Mouse (Mus musculus) adrenal gland (tissue): ENCODE results near the gene Gata2.

Source experiments
- intact Hi-C: fragments of 180-260 bp; cut with DNase I; formaldehyde crosslinking; loops from one replicate; pipeline ENCODE4 v1.15.1; 2025

Gata2 gene

DNA sequence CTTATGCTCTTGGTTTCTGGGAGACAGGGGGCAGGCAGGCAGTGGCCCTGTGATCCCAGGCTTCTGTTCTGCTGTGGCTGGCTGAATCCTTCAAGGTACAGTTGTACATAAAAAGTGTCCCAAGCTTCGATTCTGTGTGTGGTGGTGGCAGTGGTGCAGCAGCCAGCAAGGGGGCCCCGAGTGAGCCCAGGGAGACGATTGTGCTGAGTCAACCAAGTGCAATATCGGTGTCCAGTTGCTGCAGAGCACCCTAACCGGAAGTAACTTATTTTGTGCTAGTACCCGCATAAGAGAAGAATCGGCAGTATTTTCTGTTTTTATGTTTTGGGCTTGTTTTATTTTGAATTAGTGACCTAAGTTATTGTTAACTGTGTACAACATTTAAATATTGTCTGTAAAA lies 12.9 kb downstream of the Gata2 start:
- intact Hi-C loops = no loop called here

DNA sequence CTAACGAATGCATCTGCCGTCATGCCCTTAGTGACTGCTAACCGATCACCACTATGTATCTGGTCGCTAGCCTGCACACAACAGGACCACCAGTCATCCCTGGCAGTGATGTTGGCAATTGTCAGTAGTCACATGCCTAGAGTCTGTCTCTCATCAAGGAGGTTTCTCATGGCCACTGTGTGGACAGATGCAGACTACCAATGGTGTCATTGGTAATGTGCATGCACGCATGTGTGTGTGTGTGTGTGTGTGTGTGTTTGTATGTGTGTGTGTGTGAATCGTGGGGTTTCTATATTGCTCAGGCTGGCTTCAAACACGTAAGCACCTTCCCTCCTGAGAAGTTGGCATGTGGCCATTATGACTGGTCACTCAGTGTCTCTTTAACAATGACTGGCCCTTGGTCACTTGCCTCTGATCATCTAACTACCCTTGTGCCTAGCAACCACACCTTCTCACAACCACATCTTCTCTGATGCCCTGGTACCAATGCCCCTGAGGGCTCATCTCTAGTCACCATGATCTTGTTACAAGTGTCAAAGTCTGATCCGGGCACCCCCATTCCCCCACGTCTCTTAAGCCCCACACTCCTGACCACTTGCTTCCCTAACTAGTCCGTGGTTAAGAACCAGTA lies 13.8 kb downstream of the Gata2 start:
- intact Hi-C loops = no loop called here

DNA sequence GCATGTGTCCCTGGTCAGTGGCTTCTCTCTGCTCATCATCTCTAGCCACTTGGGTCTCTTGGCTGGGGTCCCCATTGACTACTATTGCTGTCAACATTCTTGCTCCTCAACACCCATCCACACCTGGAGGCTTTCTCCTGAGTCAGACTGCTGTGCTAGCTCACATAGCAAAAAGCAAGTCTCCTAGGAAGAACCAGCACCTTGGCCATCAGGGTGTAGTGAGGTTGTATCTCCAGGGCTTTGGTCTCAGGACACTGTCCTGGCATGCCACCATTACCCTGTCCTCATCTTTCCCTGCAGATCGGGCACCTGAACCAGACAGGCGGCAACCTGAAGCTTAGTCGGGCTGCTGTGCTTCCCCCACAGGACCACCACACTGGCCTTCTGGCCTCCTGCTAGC lies 14.6 kb downstream of the Gata2 start:
- intact Hi-C loops = no loop called here

DNA sequence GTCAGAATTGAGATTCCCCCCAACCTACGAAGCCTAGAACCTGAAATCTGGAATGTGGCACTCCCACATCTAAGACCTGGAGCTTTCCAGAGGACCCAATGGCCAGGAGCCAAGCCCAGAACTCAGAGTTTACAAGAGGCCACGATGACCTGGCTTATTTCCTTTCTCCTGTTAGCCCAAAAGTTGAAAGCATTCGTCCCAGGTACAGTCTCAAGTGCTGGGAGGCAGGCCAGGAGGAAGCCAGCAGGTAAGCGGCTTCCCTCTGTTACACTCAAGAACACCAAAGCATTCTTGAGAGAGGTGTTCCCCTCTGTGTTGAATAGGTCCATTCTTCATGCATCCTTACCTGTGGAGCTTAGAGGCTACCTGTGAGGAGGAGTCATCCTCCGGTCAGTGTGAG lies 15.8 kb downstream of the Gata2 start:
- intact Hi-C loops = no loop called here

DNA sequence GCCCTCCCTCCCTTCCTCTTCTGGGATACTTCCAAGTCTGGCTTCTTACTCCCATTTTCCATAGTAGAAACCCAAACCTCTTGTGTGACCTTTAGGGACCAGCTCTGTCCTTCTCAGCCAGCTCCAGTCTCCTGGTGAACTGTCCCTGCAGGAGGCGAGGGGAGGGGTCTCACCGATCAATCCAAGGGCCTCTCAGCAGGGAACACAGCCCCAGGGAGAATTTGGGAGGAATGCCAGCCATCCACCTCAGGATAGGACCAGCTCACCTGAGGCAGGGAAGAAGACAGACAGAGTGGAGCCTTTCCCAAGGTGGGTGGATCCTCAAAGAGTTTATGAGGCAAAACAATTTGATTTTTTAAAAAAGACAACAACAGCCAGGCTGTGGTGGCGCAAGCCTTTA lies 16.5 kb downstream of the Gata2 start:
- intact Hi-C loops = no loop called here

DNA sequence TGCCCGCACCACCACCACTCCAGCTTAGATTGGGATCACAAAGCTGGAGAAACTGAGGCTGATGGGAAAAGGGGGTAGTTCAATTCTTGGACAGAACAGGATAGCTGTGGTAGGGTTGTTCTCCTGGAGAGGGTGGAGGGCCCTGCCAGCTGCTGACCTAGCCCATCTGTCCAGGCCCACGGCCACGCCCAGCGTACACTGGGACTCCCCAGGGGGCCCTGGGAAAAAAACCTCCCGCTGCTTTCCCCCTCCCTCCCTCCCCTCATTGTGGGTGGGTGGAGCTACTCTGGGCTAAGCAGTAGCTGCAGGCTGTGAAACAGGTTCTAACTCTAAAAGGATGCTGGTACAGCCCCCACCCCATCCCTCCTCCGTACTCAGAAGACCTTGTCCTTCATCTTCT lies 22.1 kb downstream of the Gata2 start:
- intact Hi-C loops = no loop called here

DNA sequence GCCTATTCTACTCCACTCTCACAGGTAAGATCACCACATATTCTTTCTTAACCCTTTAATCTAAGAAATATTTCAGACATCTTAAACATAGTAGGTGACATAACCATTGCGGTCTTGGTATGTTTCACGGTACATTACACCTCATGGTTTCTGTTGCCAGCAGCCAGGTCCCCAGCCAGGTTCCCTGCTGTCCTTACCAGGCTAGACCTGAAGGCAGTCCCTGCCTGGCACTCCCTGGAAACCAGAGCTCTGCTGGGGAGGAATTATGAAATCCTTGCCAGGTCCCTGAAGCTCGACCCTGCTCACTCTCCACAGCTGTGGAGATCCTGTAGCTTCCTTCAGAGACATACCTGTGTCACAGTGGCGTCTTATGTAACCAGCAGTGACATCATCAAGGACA lies 22.5 kb downstream of the Gata2 start:
- intact Hi-C loops = no loop called here

DNA sequence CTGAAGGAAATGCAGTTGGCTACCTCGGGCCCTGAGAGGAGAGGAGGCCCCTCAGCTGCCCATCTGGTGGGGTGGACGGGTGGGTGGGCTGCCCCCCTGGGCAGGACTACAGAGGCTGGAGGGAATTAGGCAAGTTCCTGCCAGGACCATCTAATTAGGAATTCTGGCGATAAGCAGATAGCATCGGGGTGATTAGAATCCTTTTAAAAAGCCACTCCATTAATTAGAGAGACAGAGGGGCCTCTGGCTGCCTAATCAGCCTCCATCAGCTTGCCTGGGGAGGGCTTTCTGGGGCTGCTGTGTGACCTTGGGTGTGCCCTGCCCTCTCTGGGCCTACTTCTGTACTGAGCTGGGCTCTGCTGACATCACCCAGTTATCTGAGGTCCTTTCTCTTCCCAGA lies 25.4 kb downstream of the Gata2 start:
- intact Hi-C loops = no loop called here

DNA sequence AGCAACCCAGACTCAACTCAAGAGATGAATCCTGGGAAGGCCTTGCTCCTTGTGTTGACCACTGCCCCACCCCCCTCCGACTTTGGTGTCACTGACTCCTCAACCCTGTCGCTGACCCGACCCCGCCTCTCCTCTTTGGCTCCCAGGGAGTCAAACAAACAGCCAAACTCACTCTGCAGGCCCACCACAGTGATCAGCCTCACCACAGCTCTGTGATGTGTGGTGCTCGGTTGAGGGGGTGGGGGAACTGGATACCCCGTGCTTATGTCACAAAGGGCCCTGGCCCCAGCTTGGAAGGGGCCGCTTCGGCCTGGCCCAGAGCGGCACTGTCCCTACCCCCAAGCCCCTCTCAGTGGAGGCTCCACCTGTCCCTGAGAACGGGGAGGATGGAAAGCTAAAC lies 28.3 kb downstream of the Gata2 start, which contains the start of gene Dnajb8:
TSS of gene Dnajb8 (plus strand) at position 301 of the 400 bp plus-strand sequence.
- intact Hi-C loops = no loop called here

DNA sequence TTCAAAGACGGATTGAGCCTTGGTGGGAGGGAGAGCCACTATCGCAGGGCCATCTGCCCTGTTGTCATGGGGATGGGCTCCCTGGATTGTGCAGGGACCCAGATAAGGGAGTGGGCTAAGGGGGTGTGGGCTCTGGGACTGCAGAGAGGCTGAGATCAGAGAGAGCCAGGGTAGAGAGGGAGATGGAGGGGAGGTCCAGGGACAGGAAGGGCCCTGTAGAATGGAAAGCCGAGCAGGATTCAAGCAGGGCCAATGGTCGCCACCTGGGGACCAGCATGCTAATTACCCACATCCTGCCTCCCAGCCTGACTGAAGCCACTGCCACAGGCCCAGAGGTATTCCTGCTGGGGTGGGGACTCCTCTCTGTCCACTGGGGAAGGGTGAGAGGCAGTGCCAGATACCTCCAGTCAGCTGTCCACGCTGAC lies 32.9 kb downstream of the Gata2 start:
- intact Hi-C loops = no loop called here

DNA sequence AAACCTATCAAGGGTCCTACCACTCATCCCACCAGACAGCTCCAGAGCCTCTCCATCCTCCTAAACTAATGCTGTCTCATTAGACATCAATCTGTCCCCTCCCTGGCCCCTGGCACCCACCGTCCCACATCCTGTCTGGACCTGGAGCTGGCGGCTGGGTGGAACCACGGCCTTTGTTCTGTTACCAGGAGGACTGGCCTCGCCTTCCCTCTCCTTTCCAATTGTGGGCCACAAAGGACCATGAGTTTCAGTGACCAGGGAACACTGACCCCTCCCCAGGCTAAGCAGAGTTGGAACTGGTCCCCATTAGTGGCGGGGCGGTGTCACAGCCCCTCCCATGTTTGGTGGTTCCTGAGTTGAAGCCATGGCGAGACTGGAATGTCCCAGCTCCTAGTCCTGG lies 33.8 kb downstream of the Gata2 start:
- intact Hi-C loops = no loop called here

DNA sequence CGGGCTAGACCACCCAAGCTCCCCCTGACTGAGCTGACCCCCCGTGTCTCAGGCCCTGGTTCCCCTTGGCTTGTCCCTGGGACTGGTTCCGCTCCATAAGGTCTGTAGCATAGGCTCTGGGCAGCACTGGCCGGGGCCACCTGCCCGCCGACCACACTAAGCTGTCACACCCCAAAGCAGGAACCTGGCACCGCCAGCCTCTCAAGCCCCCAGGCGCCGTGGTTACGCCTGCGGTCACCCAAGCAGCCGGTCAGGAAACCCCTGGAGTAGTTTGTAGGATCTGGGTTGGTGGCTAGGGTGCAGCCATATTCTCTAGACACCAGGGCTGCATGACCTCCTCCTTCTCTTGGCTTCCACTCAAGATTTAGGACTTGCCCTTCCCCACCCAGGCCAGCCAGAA lies 35.5 kb downstream of the Gata2 start:
- intact Hi-C loops = no loop called here

DNA sequence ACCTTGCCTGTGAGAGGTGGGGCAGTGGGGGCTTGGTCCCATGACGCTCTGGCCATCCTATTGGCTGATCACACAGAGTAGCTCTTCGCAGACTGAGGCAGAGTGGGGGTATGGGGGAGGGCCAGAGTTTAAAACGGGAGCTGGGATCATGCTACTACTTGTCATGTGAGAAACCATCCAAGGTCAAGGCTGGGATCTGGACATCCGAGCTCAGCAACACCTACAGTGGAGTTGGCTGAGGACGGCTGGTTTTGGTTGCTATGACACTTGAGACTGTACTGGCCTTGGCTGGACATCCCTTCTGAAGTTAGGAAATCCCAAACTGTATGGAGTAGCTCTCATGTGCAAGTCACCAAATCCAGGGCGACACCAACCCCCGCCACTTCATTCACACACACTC lies 38.1 kb downstream of the Gata2 start:
- intact Hi-C loops = no loop called here

DNA sequence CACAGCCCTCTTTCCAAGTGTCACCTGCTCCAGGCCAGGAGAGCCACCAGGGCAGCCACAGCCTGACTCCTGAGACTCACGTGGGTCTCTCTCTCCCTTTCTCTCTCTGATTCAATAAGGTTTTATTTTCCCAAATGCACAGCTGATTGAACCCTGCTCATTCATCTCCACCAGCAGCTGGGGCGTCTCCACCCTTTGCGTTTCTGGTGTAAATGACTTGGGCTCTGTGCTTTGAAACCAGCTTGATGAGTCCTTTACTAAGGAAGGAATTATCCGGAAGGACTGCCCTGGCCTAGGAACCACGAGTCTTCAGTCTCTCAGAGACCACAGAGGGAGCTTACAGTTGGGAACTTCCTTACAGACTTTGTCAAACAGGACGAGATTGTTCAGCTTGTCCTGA lies 38.5 kb downstream of the Gata2 start:
- intact Hi-C loops = no loop called here

DNA sequence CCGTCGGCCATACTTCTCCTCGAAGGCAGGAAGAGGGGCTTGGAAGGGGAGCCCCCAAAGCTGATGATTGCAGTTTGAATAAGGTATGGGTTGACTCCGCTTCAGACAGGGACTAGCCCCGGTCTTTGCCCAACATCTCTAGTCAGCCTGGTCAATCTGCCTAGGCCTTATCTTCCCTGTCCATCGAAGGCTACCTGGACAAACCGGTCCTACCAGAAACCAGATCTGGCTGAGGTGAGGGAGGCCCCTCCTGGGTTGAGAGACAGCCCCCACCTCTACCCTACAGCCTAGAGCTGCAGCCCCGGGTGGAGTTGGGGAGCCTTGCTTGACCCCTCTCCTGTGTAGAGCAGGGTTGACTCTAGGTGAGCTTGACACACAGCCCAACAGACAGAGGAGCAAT lies 40.3 kb downstream of the Gata2 start:
- intact Hi-C loops = no loop called here

DNA sequence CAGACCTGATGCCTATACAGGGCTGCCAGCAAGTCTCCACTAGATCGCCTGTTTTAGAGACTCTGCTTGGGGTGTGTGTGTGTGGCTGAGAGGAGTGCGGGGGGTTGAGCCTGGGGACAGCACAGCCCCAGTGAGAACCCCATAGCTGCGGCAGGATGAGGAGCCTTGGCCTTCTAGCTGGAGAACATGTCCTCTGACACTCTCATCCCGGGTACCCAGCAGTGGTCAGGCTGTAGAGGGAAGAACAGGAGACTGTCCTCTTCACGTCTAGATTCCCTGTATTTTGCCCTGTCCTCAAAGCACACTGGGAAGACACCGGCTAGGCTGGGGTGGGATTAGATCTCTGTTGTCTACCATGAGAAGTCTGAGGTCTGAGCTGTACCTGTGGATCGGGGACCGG lies 41.8 kb downstream of the Gata2 start:
- intact Hi-C loops = no loop called here

DNA sequence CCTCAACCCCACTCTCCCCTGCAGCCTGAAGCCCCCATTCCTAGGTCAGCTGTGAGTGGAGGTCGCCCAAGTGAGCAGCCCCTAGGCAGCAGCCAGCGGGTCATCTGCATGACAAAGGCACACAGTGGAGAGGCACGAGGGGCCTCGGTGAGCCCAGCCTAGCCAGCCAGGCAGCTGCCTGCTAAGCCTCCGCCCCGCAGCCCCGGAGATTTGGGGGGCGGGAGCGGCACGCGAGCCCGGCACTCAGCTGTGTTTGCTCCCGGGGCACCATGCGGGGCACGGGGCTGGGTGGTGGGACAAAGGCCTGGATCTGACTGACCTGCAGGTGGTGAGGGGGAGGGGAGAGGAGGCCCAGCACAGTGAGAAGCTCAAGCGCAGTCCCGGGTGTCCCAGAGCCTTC lies 42.3 kb downstream of the Gata2 start:
- intact Hi-C loops = no loop called here

DNA sequence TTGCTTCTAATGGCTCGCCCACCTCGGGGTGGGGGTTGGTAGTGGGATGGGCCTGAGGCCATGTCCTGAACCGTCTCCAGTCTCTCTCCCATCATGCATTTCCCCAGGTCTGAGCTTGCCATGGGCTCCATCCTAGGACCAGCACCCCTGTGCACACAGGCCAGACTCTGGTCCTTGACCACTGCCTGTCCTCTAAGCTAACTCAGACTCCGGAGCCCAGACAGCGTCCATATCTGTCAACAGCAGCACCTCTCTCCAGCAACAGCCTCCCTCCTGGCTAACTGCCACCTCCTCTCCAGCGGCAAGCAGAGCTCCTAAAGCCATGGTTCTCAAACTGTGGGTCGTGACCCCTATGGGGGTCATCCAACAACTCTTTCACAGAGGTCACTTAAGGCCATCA lies 42.8 kb downstream of the Gata2 start:
- intact Hi-C loops = no loop called here

DNA sequence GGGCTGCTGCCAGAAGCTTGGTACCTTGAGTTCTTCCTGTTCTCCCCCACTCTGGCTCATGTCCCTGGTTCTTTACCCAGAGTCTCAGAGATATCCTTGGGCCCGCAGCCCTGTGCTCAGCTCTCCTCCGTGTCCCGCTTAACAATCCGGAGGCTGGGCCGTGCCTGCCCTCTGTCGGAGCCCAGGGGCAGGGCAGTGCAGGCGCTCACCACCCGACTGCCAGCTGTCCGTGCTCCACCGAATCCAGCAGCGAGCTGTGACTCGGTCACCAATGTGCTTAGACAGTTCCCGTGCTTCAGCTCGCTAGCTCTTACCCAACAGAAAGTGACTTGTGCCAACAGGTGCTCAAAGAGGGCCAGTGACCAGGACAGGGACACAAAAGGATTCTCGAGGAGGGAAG lies 48.9 kb downstream of the Gata2 start:
- intact Hi-C loops = loop anchor here (2.0 to 5.0 kb wide), 2 partner anchors 54 to 130 kb away; no protein-coding TSS in a partner anchor

DNA sequence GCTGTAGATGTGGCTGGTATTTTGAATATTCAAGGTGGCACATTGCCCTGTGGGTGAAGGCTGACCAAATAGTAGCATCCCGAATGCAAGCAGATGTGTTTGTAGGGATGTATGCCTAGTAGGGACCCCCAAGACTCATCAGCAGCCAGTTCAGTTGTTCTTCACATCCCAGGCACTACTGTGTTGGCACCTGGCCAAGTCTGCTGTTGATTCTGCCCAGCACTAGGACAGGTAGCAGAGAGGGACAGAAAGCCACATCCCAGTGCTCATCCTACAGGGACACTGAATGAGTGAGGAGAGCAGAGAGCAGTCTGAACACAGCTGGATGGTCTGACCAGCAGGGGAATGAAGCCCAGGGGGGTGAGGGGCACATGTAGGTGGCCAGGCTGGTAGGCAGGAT lies 55.5 kb downstream of the Gata2 start:
- intact Hi-C loops = no loop called here

DNA sequence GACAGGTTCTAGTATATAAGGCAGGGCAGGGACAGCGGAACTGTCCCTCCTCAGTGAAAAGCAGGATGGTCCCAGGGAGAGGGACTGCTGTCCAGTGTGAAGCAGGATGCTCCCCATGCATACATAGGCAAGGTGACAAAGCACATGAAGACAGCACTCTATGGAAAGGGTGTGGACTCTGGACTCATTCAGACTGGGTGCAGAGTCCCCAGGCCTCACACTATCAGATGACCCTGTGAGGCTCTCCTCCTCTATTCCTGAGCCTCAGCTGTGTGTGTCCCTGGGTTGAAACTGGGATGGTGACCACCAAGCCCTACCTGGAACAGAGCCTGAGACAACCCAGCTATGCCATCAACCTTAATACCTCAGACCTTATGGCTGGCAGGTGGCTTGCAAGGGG lies 57.7 kb downstream of the Gata2 start:
- intact Hi-C loops = no loop called here

DNA sequence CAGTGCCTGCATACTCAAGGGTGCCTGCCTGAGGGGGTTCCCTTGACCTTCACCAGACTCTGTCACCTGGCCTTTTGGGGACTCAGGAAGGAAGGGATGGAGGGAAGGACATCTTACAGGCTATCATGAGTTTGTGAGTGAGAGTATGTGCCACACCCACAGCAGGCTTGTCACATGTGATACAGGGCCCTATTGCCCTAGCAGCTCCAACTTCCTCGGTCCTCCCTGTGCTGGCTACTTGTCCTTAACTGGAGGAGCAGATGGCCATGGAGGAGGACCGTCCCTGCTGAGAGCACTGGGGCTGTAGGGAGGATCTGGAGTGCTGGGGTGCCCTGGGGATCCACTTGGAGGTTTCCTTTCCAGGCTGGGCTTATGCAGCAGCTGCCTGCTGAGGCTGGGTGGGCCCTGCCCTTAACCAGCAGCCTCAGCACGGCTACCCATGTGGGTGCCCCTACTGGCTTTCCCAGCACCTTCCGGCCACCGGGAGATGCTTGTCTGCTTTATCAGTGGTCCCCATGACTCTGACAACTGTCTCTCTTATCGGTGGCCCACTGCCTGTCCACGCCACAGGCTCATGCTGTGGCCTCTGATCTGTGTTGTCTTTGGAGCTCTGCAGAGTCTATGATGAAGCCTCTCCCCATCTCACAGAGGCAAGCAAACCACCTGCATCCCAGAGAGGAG lies 58.2 kb downstream of the Gata2 start:
- intact Hi-C loops = no loop called here

DNA sequence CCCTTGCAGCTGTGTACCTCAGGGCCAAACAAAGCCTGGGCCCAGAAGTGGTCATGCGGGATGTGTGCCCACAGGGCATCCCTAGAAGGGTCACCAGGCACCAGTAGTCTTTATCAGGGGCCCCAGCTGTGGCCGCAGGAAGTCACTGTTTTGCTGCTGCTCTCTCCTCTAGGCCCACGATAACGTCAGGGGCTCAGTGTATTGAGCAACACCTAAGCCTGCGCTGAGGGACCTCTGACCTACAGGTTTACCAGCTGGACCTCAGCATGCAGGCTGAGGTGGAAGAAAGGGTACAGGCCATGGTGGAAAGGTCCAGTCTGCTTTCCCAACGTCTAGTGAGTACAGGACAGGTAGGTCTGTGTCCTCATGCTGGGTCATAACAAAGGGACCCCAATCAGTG lies 60.4 kb downstream of the Gata2 start:
- intact Hi-C loops = no loop called here
